Mouse (Mus musculus) mouse embryonic stem cell (cell line): ENCODE measurements around the gene Casq1.

Experiments used
- in situ Hi-C, 2 experiments: fragments of 300-500 bp; cut with MboI; formaldehyde crosslinking; loops; 1 replicate in 1 of 2; 3 replicates in 1 of 2; pipeline ENCODE4 v1.14.3; 2019 to 2020; ENCODE audit warnings: low sequenced_read_pairs in 2 of 2, low pct_unique_long_range_greater_than_20kb in 1 of 2, mixed read lengths in 1 of 2; ENCODE audit not compliant: unreplicated experiment in 1 of 2

Casq1 gene

GRCm38 (mm10) chr1:172192217-172192616, 27.5 kb downstream of the Casq1 start:
- in situ Hi-C loops = no loop called here

DNA sequence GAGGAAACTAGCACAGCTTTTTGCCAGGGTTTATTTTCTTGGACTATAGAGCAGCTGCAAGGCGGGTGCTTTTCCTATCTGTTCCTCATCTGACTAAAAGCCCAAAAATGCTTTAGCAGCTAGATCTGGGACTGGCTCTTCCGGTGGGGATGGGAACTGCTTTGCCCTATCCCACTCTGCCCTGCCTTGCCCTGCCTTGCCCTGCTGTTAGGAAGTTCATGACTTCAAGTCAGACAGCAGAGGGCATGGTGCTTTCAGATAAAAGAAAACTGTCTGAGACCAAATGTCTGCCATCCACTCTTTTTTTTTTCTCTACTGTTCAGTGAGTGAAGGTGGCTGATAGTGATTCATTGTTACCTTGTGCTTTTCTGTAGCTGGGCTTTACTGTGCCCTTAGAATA, 28.1 kb downstream of the Casq1 start:
- in situ Hi-C loops = no loop called here

DNA sequence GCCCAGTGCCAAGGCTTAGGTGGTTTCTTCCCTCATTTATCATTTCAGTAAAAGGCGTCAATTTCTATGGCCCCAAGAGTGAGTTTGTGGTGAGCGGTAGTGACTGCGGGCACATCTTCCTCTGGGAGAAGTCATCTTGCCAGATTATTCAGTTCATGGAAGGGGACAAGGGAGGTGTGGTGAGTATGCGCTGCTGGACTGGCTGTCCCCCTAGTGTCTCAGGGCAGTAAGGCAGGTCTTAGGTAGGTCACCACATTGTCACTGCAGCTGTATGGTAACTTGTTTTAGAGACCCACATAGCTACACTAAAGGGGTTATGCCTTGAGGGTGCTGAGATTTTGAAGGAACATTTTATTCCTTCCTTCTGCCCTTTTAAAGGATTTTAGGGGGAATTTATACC, 30.8 kb downstream of the Casq1 start:
- in situ Hi-C loops = no loop called here

- in situ Hi-C loops = no loop called here
These were observed 33.0 kb downstream of the Casq1 start for GRCm38 (mm10) chr1:172186401-172187289.

DNA sequence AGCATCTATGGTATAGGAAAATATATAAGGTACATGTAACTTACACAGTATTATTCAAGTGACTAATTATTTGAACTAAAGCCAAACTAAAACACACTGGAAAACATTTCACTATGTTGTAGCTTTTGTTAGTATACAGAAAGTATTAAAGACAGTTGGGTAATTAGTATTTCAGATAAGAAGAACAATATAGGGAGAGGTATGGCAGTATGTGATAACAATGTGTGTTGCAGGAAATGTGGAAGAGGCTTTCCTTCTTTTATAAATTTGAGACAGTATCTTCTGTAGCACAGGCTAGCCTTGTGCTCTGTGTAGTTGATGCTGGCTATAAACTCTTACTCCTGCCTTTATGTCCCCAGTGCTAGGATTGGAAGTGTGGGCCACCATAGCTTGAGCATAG, 35.8 kb downstream of the Casq1 start:
- in situ Hi-C loops = no loop called here

DNA sequence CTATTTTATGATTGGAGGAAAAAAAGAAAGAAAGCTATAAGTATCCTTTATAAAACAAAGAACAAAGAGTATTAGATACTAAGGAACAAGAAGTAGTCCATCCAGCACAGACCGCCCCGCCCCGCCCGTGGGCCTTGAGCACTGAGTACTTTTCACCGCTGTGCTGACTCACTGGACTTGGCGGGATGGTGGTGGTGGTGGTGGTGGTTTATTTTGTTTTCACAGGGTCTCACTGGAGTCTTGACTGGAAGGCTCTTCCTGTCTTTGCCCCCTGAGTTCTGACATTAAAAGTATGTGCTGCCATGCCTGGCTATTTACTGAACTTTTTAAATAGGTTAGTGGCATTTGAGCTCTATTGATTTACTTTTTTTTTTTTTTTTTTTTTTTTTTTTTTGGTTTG, 36.6 kb downstream of the Casq1 start:
- in situ Hi-C loops = no loop called here

DNA sequence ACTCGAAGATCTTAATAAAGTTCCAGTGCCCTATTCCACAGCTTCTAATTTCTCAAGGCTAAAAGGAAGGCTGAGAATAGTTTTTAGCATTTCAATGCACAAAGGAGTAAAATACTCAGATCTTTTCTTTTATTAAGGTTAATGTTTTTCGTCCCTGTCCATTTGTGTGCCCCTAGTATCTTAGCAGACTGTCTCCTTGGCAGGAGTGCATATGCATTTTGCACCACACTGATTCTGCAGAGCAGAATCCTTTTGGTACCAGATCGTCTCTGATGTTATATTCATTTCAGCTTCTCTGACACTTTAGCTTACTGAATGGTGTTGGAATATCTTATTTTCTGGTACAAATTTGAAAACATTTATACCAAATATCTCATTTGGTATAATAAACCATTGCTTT, 37.9 kb downstream of the Casq1 start:
- in situ Hi-C loops = no loop called here

GRCm38 (mm10) chr1:172180881-172181280, 38.8 kb downstream of the Casq1 start:
- in situ Hi-C loops = no loop called here

GRCm38 (mm10) chr1:172179102-172179501, 40.6 kb downstream of the Casq1 start:
- in situ Hi-C loops = no loop called here

- in situ Hi-C loops = no loop called here
These were observed 41.9 kb downstream of the Casq1 start for GRCm38 (mm10) chr1:172177791-172178190.

DNA sequence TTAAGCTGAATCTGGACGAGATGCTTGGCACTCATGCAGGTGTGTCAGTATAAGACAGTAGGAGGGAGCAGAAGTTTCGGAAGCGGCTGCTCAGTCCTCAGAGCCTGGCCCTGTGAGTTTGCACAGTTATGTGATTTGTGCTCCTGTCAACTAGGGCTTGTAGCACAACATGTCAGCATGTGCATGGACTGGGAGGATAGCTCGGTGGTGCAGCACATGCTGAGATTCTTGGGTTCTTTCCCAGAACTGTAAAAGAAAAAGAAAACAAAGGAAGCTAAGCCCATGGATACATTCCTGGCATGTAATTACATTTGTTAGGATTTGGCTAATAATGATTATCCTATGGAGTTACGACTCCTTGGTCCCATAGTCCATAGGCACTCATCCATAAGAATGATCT, 46.5 kb downstream of the Casq1 start:
- in situ Hi-C loops = no loop called here

GRCm38 (mm10) chr1:172172381-172172780, 47.3 kb downstream of the Casq1 start:
- in situ Hi-C loops = no loop called here

- in situ Hi-C loops = no loop called here
These were observed 49.9 kb downstream of the Casq1 start for GRCm38 (mm10) chr1:172169809-172170208.

- in situ Hi-C loops = no loop called here
These were observed 51.8 kb downstream of the Casq1 start for GRCm38 (mm10) chr1:172167911-172168310.

GRCm38 (mm10) chr1:172162959-172163358, 56.7 kb downstream of the Casq1 start:
- in situ Hi-C loops = no loop called here

DNA sequence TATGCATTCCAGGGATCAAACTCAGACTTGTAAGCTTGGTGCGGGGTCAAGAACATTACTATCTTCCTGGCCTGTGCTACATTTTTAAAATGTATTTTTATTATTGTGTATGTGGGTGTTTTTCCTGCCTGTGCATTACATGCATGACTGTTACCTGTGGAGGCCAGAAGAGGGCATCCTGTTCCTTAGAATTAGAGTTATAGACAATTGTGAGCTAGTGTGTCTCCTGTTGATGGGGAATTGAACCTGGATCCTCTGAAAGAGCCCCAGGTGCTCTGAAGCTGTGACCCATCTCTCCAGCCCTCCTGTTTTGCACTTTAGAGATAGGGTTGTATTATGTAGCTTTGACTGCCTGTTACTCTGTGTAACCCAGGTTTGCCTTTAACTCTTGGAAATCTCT, 57.7 kb downstream of the Casq1 start:
- in situ Hi-C loops = no loop called here

DNA sequence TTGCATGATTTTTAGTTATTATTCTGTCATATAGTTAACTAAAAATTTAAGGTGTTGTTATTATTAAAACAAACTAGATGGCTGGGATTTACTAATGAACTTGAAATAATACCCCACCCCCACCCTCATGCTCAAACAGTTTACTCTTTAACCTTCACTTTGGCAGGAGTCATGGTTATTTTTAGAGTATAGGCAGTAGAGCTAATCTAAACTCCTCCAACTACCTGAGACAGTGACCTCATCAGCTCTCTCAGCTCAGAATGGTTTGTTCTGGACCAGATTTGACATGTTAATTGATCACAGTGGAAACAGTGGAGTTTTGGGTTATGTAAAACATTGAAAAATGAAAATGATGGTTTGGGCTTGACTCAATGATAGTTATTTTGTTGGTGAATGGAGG, 59.2 kb downstream of the Casq1 start:
- in situ Hi-C loops = no loop called here

DNA sequence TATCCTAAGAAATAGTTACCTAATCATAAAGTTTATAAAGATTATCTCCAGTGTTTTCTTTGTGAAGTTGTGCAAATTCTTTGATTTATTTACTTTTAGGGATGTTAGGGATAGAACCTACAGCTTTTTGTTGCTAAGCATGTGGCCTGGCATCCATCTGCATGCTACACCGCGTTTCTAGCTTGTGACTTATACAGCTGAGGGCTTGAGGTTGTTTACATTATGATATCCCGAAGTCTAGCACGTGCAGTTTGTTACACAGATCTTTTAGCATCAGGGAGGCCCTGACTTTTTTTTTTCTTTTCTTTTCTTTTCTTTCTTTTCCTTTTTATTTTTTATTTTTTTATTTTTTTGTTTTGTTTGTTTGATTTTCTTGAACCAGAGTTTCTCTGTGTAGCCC, 59.7 kb downstream of the Casq1 start:
- in situ Hi-C loops = no loop called here
